Mouse (Mus musculus) urinary bladder, postnatal 14 days (tissue): Measurements from ENCODE around the gene Ifitm2.

Experiments used
- DNase-seq: peaks from one replicate; pipeline ENCODE4 v3.0.0; 2021; ENCODE audit warnings: low spot score

Gene Ifitm2

GRCm38 (mm10) chr7:140967862-140968591 lies 12.2 kb upstream of the Ifitm2 start:
- DNase-seq = no peak

GRCm38 (mm10) chr7:140966921-140967320 lies 11.1 kb upstream of the Ifitm2 start, which contains the start of gene Ifitm1:
Ifitm1 (plus strand) TSS chr7:140967221.
- DNase-seq = no peak

- no peak for DNase-seq
Measured at GRCm38 (mm10) chr7:140962733-140963132, 6.9 kb upstream of the Ifitm2 start.

GRCm38 (mm10) chr7:140961416-140961815 lies 5.6 kb upstream of the Ifitm2 start:
- DNase-seq = no peak

DNA sequence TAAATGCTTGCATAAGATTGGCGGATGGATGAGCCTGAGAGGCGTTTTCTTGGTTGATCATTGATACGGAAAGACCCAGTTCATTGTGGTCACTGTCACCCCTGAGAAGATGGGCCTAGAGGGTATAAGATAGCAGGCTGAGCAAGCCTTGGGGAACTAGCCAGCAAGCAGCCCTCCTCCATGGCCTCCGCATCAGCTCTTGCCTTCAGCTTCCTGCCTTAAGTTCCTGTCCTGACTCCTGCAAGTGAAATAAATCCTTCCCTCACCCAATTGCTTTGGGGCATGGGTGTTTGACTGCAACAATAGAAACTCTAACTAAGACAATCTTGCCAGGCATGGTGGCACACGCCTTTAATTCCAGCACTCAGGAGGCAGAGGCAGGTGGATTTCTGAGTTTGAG lies 4.2 kb upstream of the Ifitm2 start:
- no peak for DNase-seq

DNA sequence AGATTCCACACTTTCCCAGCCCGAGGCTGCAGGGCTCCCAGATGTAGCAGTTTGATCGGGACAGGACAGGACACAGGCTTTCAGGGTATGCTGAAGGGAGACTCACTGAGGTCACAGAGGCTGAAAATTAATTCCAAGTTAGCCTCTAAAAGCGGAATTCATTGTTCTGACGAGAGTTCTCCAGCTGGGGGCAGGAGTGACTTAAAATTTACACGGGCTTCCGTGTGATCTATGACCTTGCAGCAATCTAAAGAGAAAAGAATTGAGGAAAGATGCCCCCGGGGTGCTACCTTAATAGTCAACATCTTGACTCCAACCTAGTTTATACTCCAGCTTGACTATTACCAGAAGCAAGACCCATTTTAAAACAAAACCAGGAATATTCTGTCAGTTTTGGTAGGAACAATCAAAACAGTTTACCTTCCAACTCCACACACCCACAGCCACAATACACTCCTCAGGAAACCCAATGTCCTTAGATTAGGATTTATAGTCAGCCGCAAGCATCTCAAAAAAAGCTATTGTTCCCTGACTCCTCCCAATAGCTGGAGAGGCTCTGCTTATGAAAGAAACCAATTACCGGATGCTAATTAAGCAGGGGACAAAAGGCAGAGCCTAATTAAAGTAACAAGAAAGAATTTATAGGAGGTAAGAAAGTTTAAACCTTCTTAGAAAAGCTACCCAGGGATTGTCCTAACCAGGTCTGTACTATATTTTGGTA lies 3.6 kb upstream of the Ifitm2 start:
- peak; percentile 55 for DNase-seq

DNA sequence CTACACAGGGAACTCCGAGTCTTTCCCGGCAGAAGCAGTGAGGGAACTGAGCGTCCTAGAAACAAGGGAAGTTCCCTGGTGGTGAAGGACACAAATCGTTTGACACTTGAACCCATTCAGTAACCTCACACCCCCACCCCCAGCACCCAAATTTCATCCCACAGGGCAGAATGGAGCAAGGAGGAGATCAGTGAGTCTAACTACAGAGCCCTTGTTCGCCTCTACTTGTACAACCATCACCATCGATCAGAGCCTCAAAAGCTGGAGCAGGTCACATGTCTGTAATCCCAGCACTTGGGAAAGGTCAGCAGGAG lies 726 bp upstream of the Ifitm2 start:
- DNase-seq = no peak

DNA sequence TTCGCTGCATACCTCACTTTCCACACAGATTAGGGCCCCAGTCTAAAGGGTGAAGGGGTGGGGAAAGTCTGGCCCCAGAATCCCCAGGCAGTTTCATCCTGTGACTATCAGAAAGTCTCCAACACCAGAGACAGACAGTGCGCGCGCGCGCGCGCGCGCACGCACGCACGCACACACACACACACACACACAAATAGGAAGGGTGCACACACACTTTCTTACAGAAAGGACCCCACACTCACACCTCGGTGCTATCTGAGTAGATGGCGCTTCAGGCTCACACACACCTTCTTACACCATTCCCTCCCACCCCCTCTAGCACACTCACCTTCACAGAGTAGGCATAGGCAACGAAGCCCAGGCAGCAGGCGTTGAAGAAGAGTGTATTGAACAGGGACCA lies 445 bp downstream of the Ifitm2 start:
- no peak for DNase-seq

DNA sequence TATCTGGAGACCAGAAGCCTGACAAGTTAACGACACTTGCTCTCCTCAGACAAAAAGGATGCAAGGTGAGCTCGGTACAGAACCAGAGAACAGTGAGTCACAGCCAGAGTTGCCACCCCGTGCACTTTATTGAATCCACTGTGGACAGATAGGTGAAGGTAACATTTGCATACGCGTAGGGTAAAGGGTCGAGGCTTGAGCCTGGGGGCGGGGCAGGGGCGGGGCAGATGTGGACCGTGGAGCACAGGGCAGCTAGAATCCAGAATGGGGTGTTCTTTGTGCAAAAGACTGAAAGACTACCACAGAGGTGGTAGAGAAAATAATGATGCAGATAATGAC lies 1.1 kb downstream of the Ifitm2 start:
- no peak for DNase-seq

- no peak for DNase-seq
Measured at GRCm38 (mm10) chr7:140953800-140954732, 1.7 kb downstream of the Ifitm2 start.

DNA sequence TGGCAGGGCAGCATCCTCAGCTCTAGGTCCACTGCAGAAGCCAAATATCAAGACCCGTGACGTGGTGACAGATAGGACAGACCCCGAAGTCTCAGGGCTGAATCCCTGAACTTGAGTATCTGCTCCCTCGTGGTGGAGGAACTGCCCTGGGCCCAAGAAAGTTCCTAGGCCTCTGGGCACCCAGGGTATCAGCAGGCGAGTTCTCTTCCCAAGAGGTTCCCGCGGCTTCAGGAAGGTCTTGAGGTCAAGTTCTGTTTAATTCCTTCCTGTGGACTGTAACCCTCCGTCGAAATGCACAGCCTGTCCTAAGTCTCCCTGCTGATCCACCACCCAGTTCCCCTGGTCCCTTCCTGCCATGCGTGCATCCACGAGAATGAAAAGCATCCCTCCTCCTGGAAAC lies 2.7 kb downstream of the Ifitm2 start:
- no peak for DNase-seq

GRCm38 (mm10) chr7:140952441-140952840 lies 3.3 kb downstream of the Ifitm2 start:
- no peak for DNase-seq

GRCm38 (mm10) chr7:140951765-140952164 lies 4.0 kb downstream of the Ifitm2 start:
- DNase-seq = no peak

DNA sequence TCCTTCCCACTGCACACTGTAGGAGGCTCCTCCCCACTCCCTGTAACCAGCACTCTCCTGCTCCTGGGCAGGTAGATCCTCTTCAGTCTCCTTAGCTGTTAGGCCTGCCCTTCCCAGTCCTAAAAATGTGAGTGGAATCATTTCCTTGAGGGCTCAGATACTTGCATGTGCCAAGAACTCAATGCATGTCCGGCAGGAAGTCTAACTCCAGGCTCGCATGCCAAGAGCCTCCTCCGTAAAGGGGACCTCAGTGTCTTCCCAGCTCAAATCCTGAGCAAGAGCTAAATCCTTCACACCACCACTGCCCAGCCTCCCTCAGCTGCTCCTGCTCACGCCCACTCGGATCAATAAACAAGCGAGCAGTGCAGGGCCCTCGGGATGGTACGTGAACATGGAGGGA lies 4.7 kb downstream of the Ifitm2 start:
- no peak for DNase-seq

GRCm38 (mm10) chr7:140949824-140950530 lies 5.8 kb downstream of the Ifitm2 start, which contains the start of gene Ifitm5:
Ifitm5 (minus strand) TSS chr7:140950291.
- no peak for DNase-seq

DNA sequence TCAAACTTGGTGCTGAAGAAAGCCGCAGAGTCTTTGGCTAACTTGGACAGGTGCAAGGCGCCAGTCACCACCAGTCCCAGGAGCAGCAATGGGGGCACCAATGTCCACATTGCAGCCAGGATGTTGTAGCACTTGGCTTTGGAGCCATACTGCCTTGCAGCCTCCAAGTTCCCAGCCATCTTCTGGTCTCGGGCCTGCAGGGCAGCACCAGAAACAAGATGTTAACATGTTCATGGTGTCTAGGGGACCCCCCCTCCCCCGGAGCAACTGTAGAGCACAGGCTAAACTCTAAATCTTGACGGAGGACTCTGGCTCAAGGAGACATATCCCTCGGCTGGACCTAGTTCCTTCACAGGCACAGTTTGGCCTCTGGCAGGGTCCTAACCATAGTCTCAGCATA lies 6.5 kb downstream of the Ifitm2 start:
- DNase-seq = no peak

- DNase-seq = no peak
Measured at GRCm38 (mm10) chr7:140948161-140948560, 7.6 kb downstream of the Ifitm2 start.

GRCm38 (mm10) chr7:140946980-140947379 lies 8.8 kb downstream of the Ifitm2 start:
- no peak for DNase-seq

DNA sequence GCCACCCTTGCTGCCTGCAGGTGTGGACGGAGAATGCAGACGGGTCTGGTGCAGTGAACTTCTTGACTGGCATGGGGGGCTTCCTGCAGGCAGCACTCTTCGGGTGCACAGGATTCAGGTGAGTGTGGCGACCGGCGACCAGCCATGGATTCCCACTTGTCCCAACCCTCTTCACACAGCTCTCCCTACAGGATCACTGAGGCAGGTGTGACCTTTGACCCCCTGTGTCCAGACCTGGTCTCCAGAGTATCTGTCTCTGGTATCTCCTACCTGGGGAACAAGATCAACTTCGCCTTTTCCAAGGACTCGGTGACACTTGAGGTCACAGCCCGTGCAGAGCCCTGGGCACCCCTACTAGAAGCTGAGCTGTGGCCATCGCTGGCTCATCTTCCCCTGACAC lies 9.5 kb downstream of the Ifitm2 start:
- no peak for DNase-seq

- DNase-seq = no peak
Measured at GRCm38 (mm10) chr7:140945247-140945646, 10.5 kb downstream of the Ifitm2 start.

DNA sequence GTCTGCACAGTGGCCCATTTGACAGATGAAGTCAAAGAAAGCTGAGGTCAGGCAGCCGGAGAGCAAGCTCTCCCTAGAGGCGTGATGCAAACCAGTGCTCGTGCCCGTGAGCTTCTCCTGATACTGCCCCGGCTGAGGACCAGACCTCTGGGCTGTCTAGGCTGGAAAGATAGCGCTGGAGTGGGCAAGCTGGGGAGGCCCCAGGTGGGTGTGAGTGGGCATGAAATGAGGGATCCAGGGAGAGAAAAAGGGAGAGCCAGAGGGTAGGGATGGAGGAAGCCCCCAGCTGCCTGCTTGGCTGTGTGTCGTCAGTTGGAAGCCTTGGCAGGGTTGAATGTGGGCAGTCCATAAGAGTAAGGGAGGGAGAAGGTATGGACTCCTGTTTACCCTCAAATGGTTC lies 11.6 kb downstream of the Ifitm2 start:
- no peak for DNase-seq

DNA sequence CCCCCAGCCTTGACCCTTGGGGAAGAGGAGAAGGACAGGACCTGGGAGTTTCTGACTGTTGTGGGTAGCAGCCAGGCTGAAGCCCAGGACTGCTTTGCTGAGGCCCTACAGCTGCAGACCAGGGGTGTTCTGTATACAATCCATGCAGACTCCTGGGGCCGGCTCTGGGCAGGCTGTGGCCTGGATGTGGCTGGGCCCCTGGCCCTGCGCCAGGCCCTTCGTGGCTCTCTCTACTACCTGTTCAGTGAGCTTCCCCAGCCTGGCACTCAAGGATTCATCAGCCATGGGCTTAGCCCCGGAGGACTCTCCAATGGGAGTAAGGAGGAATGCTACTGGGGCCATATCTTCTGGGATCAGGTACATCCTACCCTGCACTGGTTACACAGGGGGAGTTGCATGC lies 12.4 kb downstream of the Ifitm2 start:
- no peak for DNase-seq
